Mouse (Mus musculus) myocyte (in vitro differentiated cells): ENCODE measurements around the gene Kera. TPM values are rescaled to one million over a fixed set of nuclear protein-coding genes. Genes with fewer than 3 reads are reported as not detected.

ENCODE experiments used
- H3K27me3 ChIP-seq: one replicate; pipeline ENCODE4 v1.6.1; 2011; ENCODE audit not compliant: control insufficient read depth, insufficient read depth, insufficient read length
- H3K36me3 ChIP-seq: one replicate; pipeline ENCODE4 v1.6.1; 2011; ENCODE audit not compliant: control insufficient read depth, insufficient read depth
- H3K4me2 ChIP-seq: one replicate; pipeline ENCODE4 v1.6.1; 2011; ENCODE audit warnings: low read depth, control low read depth
- H3K4me3 ChIP-seq: one replicate; pipeline ENCODE4 v1.5.1; 2011; ENCODE audit warnings: mild to moderate bottlenecking, control low read depth, moderate library complexity
- H3K79me2 ChIP-seq: one replicate; pipeline ENCODE4 v1.6.1; 2011; ENCODE audit not compliant: control insufficient read depth, insufficient read depth
- H3ac ChIP-seq: one replicate; pipeline ENCODE4 v1.6.1; 2011; ENCODE audit not compliant: control insufficient read depth, insufficient read length
- CEBPB ChIP-seq: IDR thresholded peaks from 2 replicates; pipeline ENCODE4 v1.6.1; 2011; ENCODE audit warnings: mild to moderate bottlenecking, moderate library complexity; ENCODE audit not compliant: poor library complexity, insufficient read depth, severe bottlenecking
- E2F4 ChIP-seq: IDR thresholded peaks from one replicate; pipeline ENCODE4 v1.6.1; 2011; ENCODE audit warnings: mild to moderate bottlenecking, control low read depth, moderate library complexity; ENCODE audit not compliant: insufficient read depth
- MAX ChIP-seq: IDR thresholded peaks from one replicate; pipeline ENCODE4 v1.6.1; 2011; ENCODE audit warnings: low read depth, mild to moderate bottlenecking, control low read depth
- MYOD1 ChIP-seq, 3 experiments: IDR thresholded peaks; one replicate each; pipeline ENCODE4 v1.6.1; 2011; ENCODE audit warnings: control low read depth in 2 of 3, low read depth in 2 of 3, mild to moderate bottlenecking in 2 of 3, moderate library complexity in 1 of 3; ENCODE audit not compliant: insufficient read length in 2 of 3, control insufficient read depth in 1 of 3
- MYOG ChIP-seq, 3 experiments: IDR thresholded peaks; one replicate each; pipeline ENCODE4 v1.6.1; 2011; ENCODE audit warnings: control low read depth in 2 of 3, low read depth in 2 of 3, mild to moderate bottlenecking in 2 of 3; ENCODE audit not compliant: insufficient read length in 2 of 3, control insufficient read depth in 1 of 3, insufficient read depth in 1 of 3
- POLR2A ChIP-seq: IDR thresholded peaks from one replicate; pipeline ENCODE4 v1.6.1; 2011; ENCODE audit warnings: low read depth, mild to moderate bottlenecking, control low read depth, moderate library complexity; ENCODE audit not compliant: insufficient read length
- POLR2AphosphoS2 ChIP-seq: IDR thresholded peaks from one replicate; pipeline ENCODE4 v1.6.1; 2011; ENCODE audit warnings: low read depth, control low read depth; ENCODE audit not compliant: insufficient read length
- REST ChIP-seq: IDR thresholded peaks from one replicate; pipeline ENCODE4 v1.6.1; 2011; ENCODE audit warnings: mild to moderate bottlenecking, control low read depth, moderate library complexity; ENCODE audit not compliant: insufficient read depth, insufficient read length
- SRF ChIP-seq: IDR thresholded peaks from one replicate; pipeline ENCODE4 v1.6.1; 2011; ENCODE audit warnings: low read depth; ENCODE audit not compliant: control insufficient read depth, insufficient read length
- TCF12 ChIP-seq: IDR thresholded peaks from one replicate; pipeline ENCODE4 v1.6.1; 2011; ENCODE audit warnings: mild to moderate bottlenecking, control low read depth; ENCODE audit not compliant: poor library complexity, insufficient read depth, severe bottlenecking
- TCF3 ChIP-seq: IDR thresholded peaks from one replicate; pipeline ENCODE4 v1.6.1; 2011; ENCODE audit warnings: low read depth, control low read depth; ENCODE audit not compliant: insufficient read length
- USF1 ChIP-seq: IDR thresholded peaks from one replicate; pipeline ENCODE4 v1.6.1; 2011; ENCODE audit warnings: low read depth, mild to moderate bottlenecking, control low read depth, moderate library complexity
- polyA plus RNA-seq: library from polyadenylated mRNA; unstranded; fragments of >200 nt; fragmentation: generic; extraction: Trizol; gene quantifications from one replicate; pipeline ENCODE4 v1.2.1, GENCODE M21; 2012; ENCODE audit warnings: missing spikeins

Gene Kera
- polyA plus RNA-seq, 1 experiment, result not detected

DNA sequence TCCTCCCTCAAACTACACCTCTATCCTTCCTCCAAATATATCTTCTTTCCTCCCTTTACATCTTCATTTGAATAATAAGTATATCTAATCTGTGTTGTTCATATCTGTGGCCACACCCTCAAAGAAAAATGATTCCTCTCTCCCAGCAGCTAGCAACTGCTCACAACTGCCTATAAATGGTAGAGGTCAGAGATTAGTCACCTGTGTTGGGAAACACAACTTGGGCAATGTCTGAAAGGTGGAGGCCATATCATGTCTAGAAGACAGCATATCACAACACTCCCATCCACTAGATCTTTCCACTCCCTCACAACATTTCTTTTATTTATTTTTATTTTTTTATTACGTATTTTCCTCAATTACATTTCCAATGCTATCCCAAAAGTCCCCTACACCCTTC is 52.8 kb downstream of the Kera start:
- H3K27me3 ChIP-seq, result no peaks in the 10 kb centered on the region
- no peak overlapping the region for H3ac ChIP-seq
- no peak overlapping the region for H3K4me2 ChIP-seq
- no peaks in the 10 kb centered on the region for H3K79me2 ChIP-seq
- no peak overlapping the region for H3K4me3 ChIP-seq
- TF ChIP-seq POLR2A (no peak), SRF (no peak), MYOD1 (IDR thresholded peaks at IDR 0.05; ENCODE audit: control insufficient read depth in 1 of 3, insufficient read length in 2 of 3, low read depth in 2 of 3) (no peak), POLR2AphosphoS2 (no peak), MYOG (IDR thresholded peaks at IDR 0.05; ENCODE audit: control insufficient read depth in 1 of 3, insufficient read depth in 1 of 3, insufficient read length in 2 of 3, low read depth in 2 of 3) (no peak), CEBPB (no peak), USF1 (no peak), E2F4 (no peak), TCF3 (no peak), MAX (no peak), TCF12 (no peak), REST (no peak)
- H3K36me3 ChIP-seq, result no peaks in the 10 kb centered on the region

Other genes with a start within 250 kb of the Kera start
- gene Dcn, start 127.3 kb upstream of the Kera start, polyA plus RNA-seq, result 13.8 TPM
- gene Lum, start 41.8 kb upstream of the Kera start, polyA plus RNA-seq, result not detected
- gene Epyc, start 37.2 kb downstream of the Kera start, polyA plus RNA-seq, result not detected
- gene Ccer1, start 86.2 kb downstream of the Kera start, polyA plus RNA-seq, result not detected
- gene C030005K15Rik, start 119.9 kb downstream of the Kera start, polyA plus RNA-seq, result not detected